Mouse (Mus musculus): ENCODE measurements around the gene Hist1h3f. TPM values are rescaled to one million over a fixed set of nuclear protein-coding genes. Genes with fewer than 3 reads are reported as not detected.
A peak's percentile ranks its signal among the peaks of the same experiment; 100 is the strongest.
"Not testable (repeated sequence)": the region's sequence is repeated elsewhere in the genome, so short reads cannot be mapped to it uniquely, and the experiment has no call there.

Hist1h3f gene
- polyA plus RNA-seq, 1 experiment from 2014 or later, result 1.1 TPM

DNA sequence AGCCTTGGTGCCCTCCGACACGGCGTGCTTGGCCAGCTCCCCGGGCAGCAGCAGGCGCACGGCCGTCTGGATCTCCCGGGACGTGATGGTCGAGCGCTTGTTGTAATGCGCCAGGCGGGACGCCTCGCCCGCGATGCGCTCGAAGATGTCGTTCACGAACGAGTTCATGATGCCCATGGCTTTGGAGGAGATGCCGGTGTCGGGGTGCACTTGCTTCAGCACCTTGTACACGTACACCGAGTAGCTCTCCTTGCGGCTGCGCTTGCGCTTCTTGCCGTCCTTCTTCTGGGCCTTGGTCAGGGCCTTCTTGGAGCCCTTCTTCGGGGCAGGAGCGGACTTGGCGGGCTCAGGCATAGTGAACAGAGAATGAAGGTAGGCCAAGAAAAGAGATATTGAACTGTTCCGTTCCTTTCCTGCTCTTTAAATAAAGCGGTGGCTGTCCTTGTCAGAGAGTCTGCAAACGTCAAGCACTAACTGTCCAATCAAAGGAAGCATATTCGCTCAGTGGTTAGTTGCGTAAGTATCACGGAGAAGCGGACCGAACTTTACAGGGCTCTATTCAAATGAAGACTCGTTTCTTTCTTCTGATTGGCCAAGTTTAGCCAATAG lies 749 bp upstream of the Hist1h3f start, which contains the start of gene Hist1h2bh:
Gene Hist1h2bh (minus strand): TSS at position 394 of the 609 bp plus-strand sequence.
- H3K27ac ChIP-seq, result peak within 1 kb of the TSS; percentile 92
- H3K27me3 ChIP-seq, H3K36me3 ChIP-seq, H3K9me3 ChIP-seq, H3K4me1 ChIP-seq: not testable (repeated sequence)
- peak within 1 kb of the TSS; percentile 37 for H3K9ac ChIP-seq
- peak within 1 kb of the TSS; percentile 51 for H3K4me3 ChIP-seq
- under 1% methylated on average over 39 of the region's 42 CpGs for WGBS
- peak within 1 kb of the TSS; percentile 57 for H3K4me2 ChIP-seq
- peak; percentile 95 for ATAC-seq (ENCODE audit: insufficient number of reproducible peaks, low FRiP score, low TSS enrichment, low read depth)

- ATAC-seq (ENCODE audit: insufficient number of reproducible peaks, low FRiP score, low TSS enrichment, low read depth); H3K36me3 ChIP-seq; H3K27me3 ChIP-seq; H3K4me1 ChIP-seq; H3K9ac ChIP-seq; H3K9me3 ChIP-seq: not testable (repeated sequence)
- Histone ChIP-seq H3K4me3 (peak overlapping the region; percentile 51), H3K27ac (peak overlapping the region; percentile 92; the same call in 1 of the 2 replicates), H3K4me2 (peak overlapping the region; percentile 57)
- WGBS, result under 1% methylated on average over 14 of the region's 14 CpGs
These were observed 902 bp downstream of the Hist1h3f start for GRCm38 (mm10) chr13:23544787-23545120.

DNA sequence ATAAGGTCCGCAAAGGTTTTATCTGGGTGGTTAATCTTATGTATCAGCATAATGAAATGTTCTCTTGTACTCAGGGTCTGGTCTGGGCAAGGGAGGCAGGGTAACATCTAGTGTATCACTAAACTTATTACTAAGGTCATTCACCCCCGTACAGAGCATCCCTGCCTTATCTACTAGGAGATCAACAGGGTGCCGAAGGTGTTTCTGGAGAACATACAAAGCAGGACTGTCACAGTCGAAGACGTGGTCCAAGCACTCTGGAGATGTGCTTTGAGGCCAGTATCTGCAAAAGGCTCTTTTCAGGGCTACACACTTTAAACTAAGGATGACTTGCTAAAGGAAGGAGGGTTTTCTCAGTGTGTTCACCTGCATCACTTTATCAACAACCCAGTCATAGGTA lies 2.8 kb downstream of the Hist1h3f start:
- H3K36me3 ChIP-seq, result no peaks in the 10 kb centered on the region
- H3K4me2 ChIP-seq, result no peak overlapping the region
- no peak overlapping the region for H3K27ac ChIP-seq
- H3K9ac ChIP-seq, result no peak overlapping the region
- no peaks in the 10 kb centered on the region for H3K9me3 ChIP-seq
- no peak for ATAC-seq (ENCODE audit: insufficient number of reproducible peaks, low FRiP score, low TSS enrichment, low read depth)
- 76% methylated on average over 5 of the region's 5 CpGs for WGBS
- H3K4me1 ChIP-seq, result peaks cover 9% of the 10 kb centered on the region; the same call in 1 of the 2 replicates
- no peaks in the 10 kb centered on the region for H3K27me3 ChIP-seq
- no peak overlapping the region for H3K4me3 ChIP-seq

- Histone ChIP-seq H3K4me2 (peak overlapping the region; percentile 62), H3K36me3 (no peaks in the 10 kb centered on the region), H3K4me3 (peak overlapping the region; percentile 46), H3K27ac (peak overlapping the region; percentile 92), H3K9me3 (no peaks in the 10 kb centered on the region), H3K27me3 (no peaks in the 10 kb centered on the region), H3K9ac (0 out of 2 replicates have a peak overlapping the region, but pooled peaks have one; percentile 21), H3K4me1 (peaks cover 20% of the 10 kb centered on the region)
- WGBS, result 2% methylated on average over 3 of the region's 3 CpGs
- ATAC-seq (ENCODE audit: insufficient number of reproducible peaks, low FRiP score, low TSS enrichment, low read depth), result no peak
These were observed 6.9 kb downstream of the Hist1h3f start for GRCm38 (mm10) chr13:23550761-23551145.

DNA sequence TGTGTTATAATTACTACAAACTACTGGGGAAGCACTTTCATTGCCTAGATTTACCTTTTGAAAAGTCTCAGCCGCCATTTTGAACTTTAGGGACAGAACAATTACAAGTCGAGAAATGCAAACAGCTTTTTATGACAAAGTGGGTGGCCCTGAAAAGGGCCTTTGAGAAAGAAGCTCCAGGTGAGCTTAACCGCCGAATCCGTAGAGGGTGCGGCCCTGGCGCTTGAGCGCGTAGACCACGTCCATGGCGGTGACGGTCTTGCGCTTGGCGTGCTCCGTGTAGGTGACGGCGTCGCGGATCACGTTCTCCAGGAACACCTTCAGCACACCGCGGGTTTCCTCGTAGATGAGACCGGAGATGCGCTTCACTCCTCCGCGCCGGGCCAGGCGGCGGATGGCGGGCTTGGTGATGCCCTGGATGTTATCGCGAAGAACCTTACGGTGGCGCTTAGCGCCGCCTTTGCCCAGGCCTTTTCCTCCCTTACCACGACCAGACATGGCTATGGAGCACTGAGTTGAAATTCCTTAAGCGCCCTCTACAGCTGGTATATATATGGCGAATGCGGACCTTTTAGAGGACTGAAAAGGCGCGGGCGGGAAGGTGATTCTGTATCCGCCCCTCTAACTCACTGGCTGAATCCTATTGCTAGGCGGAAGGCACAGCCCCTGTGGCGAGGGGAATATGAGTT lies 7.4 kb downstream of the Hist1h3f start, which contains the start of gene Hist1h4f:
Gene Hist1h4f (minus strand): TSS at position 503 of the 689 bp plus-strand sequence.
- not testable (repeated sequence) for H3K9me3 ChIP-seq, H3K36me3 ChIP-seq, H3K27me3 ChIP-seq
- 0 out of 2 replicates have a peak within 1 kb of the TSS, but pooled peaks have one; percentile 21 for H3K9ac ChIP-seq
- peak within 1 kb of the TSS; percentile 62 for H3K4me2 ChIP-seq
- peak within 1 kb of the TSS; percentile 92 for H3K27ac ChIP-seq
- ATAC-seq (ENCODE audit: insufficient number of reproducible peaks, low FRiP score, low TSS enrichment, low read depth), result peak; percentile 80
- peak within 1 kb of the TSS; percentile 46 for H3K4me3 ChIP-seq
- WGBS, result under 1% methylated on average over 47 of the region's 47 CpGs
- peaks cover 20% of the 10 kb centered on the region for H3K4me1 ChIP-seq

GRCm38 (mm10) chr13:23551931-23552914 lies 8.4 kb downstream of the Hist1h3f start:
- Histone ChIP-seq H3K4me3 (peak overlapping the region; percentile 46; the same call in 1 of the 2 replicates), H3K36me3 (no peaks in the 10 kb centered on the region), H3K27ac (peak overlapping the region; percentile 92), H3K27me3 (no peaks in the 10 kb centered on the region), H3K9me3 (no peaks in the 10 kb centered on the region), H3K4me2 (peak overlapping the region; percentile 62), H3K9ac (no peak overlapping the region), H3K4me1 (peaks cover 20% of the 10 kb centered on the region)
- no peak for ATAC-seq (ENCODE audit: insufficient number of reproducible peaks, low FRiP score, low TSS enrichment, low read depth)
- 54% methylated on average over 8 of the region's 8 CpGs for WGBS

- H3K36me3 ChIP-seq, result no peaks in the 10 kb centered on the region
- peak within 1 kb of the TSS; percentile 97 for H3K27ac ChIP-seq
- no peak within 1 kb of the TSS for H3K9ac ChIP-seq
- peak within 1 kb of the TSS; percentile 62 for H3K4me2 ChIP-seq
- H3K4me1 ChIP-seq, result peaks cover 20% of the 10 kb centered on the region
- no peak for ATAC-seq (ENCODE audit: insufficient number of reproducible peaks, low FRiP score, low TSS enrichment, low read depth)
- H3K4me3 ChIP-seq, result no peak within 1 kb of the TSS
- no peaks in the 10 kb centered on the region for H3K27me3 ChIP-seq
- no peaks in the 10 kb centered on the region for H3K9me3 ChIP-seq
These were observed 9.1 kb downstream of the Hist1h3f start, which contains the start of gene Hist1h1d for GRCm38 (mm10) chr13:23552962-23553361. Gene Hist1h1d (plus strand): TSS chr13:23553262.

DNA sequence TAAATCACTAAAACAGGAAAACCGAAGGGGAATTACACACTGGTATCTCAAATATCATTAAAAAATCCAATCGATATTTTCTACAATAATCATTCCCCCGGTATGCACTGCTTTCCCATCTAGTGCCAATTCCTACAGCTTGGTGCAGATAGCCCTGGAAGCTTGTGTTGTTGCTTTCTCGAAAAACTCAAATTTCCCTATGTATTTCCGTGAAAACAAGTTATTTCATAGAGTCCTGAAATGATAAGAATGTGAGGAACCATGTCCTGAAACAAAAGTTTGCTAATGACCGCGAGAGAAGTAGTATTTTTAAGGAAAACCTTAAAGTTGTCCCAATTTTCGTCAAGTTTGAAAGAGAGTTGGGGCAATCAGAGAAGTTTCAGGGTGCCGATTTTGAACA lies 10.5 kb downstream of the Hist1h3f start:
- Histone ChIP-seq H3K36me3 (no peaks in the 10 kb centered on the region), H3K9me3 (no peaks in the 10 kb centered on the region), H3K4me3 (peak overlapping the region; percentile 56), H3K9ac (0 out of 2 replicates have a peak overlapping the region, but pooled peaks have one; percentile 64), H3K27ac (peak overlapping the region; percentile 97), H3K4me1 (peaks cover 20% of the 10 kb centered on the region), H3K27me3 (no peaks in the 10 kb centered on the region), H3K4me2 (peak overlapping the region; percentile 92)
- 17% methylated on average over 9 of the region's 9 CpGs for WGBS
- ATAC-seq (ENCODE audit: insufficient number of reproducible peaks, low FRiP score, low TSS enrichment, low read depth), result no peak

- peak overlapping the region; percentile 56 for H3K4me3 ChIP-seq
- peaks cover 20% of the 10 kb centered on the region for H3K4me1 ChIP-seq
- peak; percentile 88 for ATAC-seq (ENCODE audit: insufficient number of reproducible peaks, low FRiP score, low TSS enrichment, low read depth)
- H3K27ac ChIP-seq, result peak overlapping the region; percentile 97
- H3K4me2 ChIP-seq, result peak overlapping the region; percentile 92
- H3K9me3 ChIP-seq, result no peaks in the 10 kb centered on the region
- H3K27me3 ChIP-seq, result no peaks in the 10 kb centered on the region
- H3K36me3 ChIP-seq, result no peaks in the 10 kb centered on the region
- H3K9ac ChIP-seq, result peak overlapping the region; percentile 64
- WGBS, result under 1% methylated on average over 54 of the region's 54 CpGs
These were observed 11.3 kb downstream of the Hist1h3f start for GRCm38 (mm10) chr13:23554925-23555838.

GRCm38 (mm10) chr13:23555839-23556416 lies 12.1 kb downstream of the Hist1h3f start:
- Histone ChIP-seq H3K4me2 (peak overlapping the region; percentile 92), H3K4me1 (peaks cover 15% of the 10 kb centered on the region), H3K27ac (peak overlapping the region; percentile 97), H3K36me3 (no peaks in the 10 kb centered on the region), H3K9ac (peak overlapping the region; percentile 64), H3K9me3 (no peaks in the 10 kb centered on the region), H3K27me3 (no peaks in the 10 kb centered on the region), H3K4me3 (peak overlapping the region; percentile 56)
- peak; percentile 78 for ATAC-seq (ENCODE audit: insufficient number of reproducible peaks, low FRiP score, low TSS enrichment, low read depth)
- under 1% methylated on average over 18 of the region's 18 CpGs for WGBS
